Mouse (Mus musculus): ENCODE data around the gene Gm13119. TPM values are rescaled to one million over a fixed set of nuclear protein-coding genes. Genes with fewer than 3 reads are reported as not detected.

The Gm13119 gene
- polyA plus RNA-seq, 1 experiment from 2014 or later, result not detected

GRCm38 (mm10) chr4:144408290-144408689 lies 50.5 kb downstream of the Gm13119 start, which contains the start of gene Pramef12:
Pramef12 (minus strand) TSS chr4:144408464.
- peaks cover 15% of the 10 kb centered on the region; the same call in 1 of the 2 replicates for H3K9me3 ChIP-seq (ENCODE audit: control insufficient read depth, low read length)
- WGBS, result 81% methylated on average over 9 of the region's 9 CpGs

More at GRCm38 (mm10) chr4:144408290-144408689, 50.5 kb downstream of the Gm13119 start, which contains the start of gene Pramef12:
- DNase-seq (ENCODE audit: low spot score), result no peak
- Histone ChIP-seq H3K4me2 (replicated peaks) (no peak within 1 kb of the TSS), H3K4me1 (replicated peaks; ENCODE audit: control insufficient read depth, insufficient read depth, low read length) (no peaks in the 10 kb centered on the region), H3K27ac (no peak within 1 kb of the TSS), H3K4me3 (replicated peaks; ENCODE audit: low read length) (no peak within 1 kb of the TSS), H3K36me3 (replicated peaks; ENCODE audit: control insufficient read depth, insufficient read depth) (no peaks in the 10 kb centered on the region), H3K9ac (no peak within 1 kb of the TSS), H3K27me3 (ENCODE audit: control insufficient read depth, insufficient read depth, low read length) (no peaks in the 10 kb centered on the region)
- ATAC-seq (ENCODE audit: low FRiP score), result no peak

Other genes with a start within 250 kb of the Gm13119 start
- gene Oog3, start 195.3 kb upstream of the Gm13119 start, polyA plus RNA-seq (2014; fragmentation: Nextera tagmentation; extraction: Ambion mirVana), result not detected in 2 replicates
- gene Oog2, start 167.2 kb upstream of the Gm13119 start, polyA plus RNA-seq (2014; fragmentation: Nextera tagmentation; extraction: Ambion mirVana), result not detected in 2 replicates
- not detected in 2 replicates for gene C87977, start 144.6 kb upstream of the Gm13119 start, polyA plus RNA-seq (2014; fragmentation: Nextera tagmentation; extraction: Ambion mirVana)
- not detected in 2 replicates for gene Pramel5, start 77.5 kb upstream of the Gm13119 start, polyA plus RNA-seq (2014; fragmentation: Nextera tagmentation; extraction: Ambion mirVana)
- gene Gm13128, start 27.7 kb upstream of the Gm13119 start, polyA plus RNA-seq (2014; fragmentation: Nextera tagmentation; extraction: Ambion mirVana), result not detected in 2 replicates
- not detected in 2 replicates for gene Pramef20, start 20.0 kb downstream of the Gm13119 start, polyA plus RNA-seq (2014; fragmentation: Nextera tagmentation; extraction: Ambion mirVana)
- gene Pramef12, start 50.5 kb downstream of the Gm13119 start, polyA plus RNA-seq (2014; fragmentation: Nextera tagmentation; extraction: Ambion mirVana), result not detected in 2 replicates
- 0.29 TPM in 1 of 2 replicates, not detected in the other for gene 1700012P22Rik, start 80.8 kb downstream of the Gm13119 start, polyA plus RNA-seq (2014; fragmentation: Nextera tagmentation; extraction: Ambion mirVana)
- not detected in 2 replicates for gene Gm9944, start 95.4 kb downstream of the Gm13119 start, polyA plus RNA-seq (2014; fragmentation: Nextera tagmentation; extraction: Ambion mirVana)
- not detected in 2 replicates for gene Aadacl3, start 105.8 kb downstream of the Gm13119 start, polyA plus RNA-seq (2014; fragmentation: Nextera tagmentation; extraction: Ambion mirVana)
- gene 9430007A20Rik, start 161.9 kb downstream of the Gm13119 start, polyA plus RNA-seq (2014; fragmentation: Nextera tagmentation; extraction: Ambion mirVana), result not detected in 2 replicates
- not detected in 2 replicates for gene Gm13124, start 207.2 kb downstream of the Gm13119 start, polyA plus RNA-seq (2014; fragmentation: Nextera tagmentation; extraction: Ambion mirVana)